Mouse (Mus musculus) myocyte (in vitro differentiated cells): ENCODE measurements around the gene Olfr832.
"Not testable (repeated sequence)": the region's sequence is repeated elsewhere in the genome, so short reads cannot be mapped to it uniquely, and the experiment has no call there.

Experiments used
- E2F4 ChIP-seq: IDR thresholded peaks from one replicate; pipeline ENCODE4 v1.6.1; 2011; ENCODE audit warnings: mild to moderate bottlenecking, control low read depth, moderate library complexity; ENCODE audit not compliant: insufficient read depth
- REST ChIP-seq: IDR thresholded peaks from one replicate; pipeline ENCODE4 v1.6.1; 2011; ENCODE audit warnings: mild to moderate bottlenecking, control low read depth, moderate library complexity; ENCODE audit not compliant: insufficient read depth, insufficient read length

DNA sequence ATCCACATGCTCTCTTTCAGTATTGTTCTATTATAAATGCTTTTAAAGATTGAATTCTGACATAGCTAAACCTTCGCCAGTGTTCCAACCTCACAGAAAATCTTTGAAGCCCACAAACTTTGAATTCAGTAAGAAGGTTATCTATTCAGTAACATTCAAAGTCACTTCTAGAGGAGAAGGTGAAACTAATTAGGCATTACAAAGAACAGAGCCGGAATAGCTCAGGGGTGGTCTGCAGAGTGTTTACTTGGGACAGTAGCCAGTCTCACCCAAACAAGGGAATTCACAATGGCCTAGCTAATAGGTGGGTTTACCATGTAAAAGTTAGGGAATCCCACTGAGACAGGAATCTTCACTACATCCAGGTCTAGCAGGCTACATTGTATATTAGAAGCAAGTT, 29.2 kb upstream of the Olfr832 start:
- not testable (repeated sequence) for TF ChIP-seq REST, E2F4
